In the genomic region with DNA sequence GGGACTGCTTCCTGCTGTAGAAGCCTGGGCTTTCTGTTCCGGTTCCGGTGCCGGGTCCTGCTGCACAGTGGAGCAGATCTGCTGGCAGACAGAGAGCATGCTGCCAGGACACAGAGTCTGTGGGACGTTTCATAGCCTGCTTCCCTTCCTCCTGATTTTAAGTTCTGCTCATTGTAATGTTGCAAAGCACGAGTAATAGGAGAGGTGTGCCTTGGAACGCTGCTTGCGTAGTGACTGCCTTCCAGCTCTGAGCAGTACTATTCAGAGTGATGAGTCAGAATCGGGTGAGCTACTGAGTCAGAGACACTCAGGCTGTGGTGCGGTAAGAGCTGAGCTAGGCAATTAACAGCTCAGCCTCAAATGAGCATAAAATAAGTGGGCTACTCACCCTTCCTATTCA, we compare ENCODE assay signal across 10 mouse cellular contexts. TPM values are rescaled to one million over a fixed set of nuclear protein-coding genes. Genes with fewer than 3 reads are reported as not detected.
DNase-seq lines count a peak whose midpoint lies in the region; ATAC-seq and TF ChIP-seq lines count a peak whose summit lies in the region.
"Had no signal": no experiment of that assay in that cellular context is flagged by ENCODE, and none has a peak within 500 bp of the region (broad histone marks: within the 10 kb centered on the region; RNA-seq: fewer than 3 reads in every experiment).

No protein-coding gene starts in this region.

- TF ChIP-seq POLR2A in myocyte (IDR thresholded peaks at IDR 0.05; ENCODE audit: insufficient read length, low read depth): no peak

- no peak for TF ChIP-seq CTCF in liver, embryonic 14.5 days (IDR thresholded peaks at IDR 0.05; ENCODE audit: low read depth)
- TF ChIP-seq CTCF in midbrain, postnatal 0 days (IDR thresholded peaks at IDR 0.05): no peak

- WGBS in liver, embryonic 14.5 days (ENCODE audit: insufficient replicate concordance): 62% methylated on average over 9 of the region's 9 CpGs
- 78% methylated on average over 9 of the region's 9 CpGs for WGBS in liver, embryonic 11.5 days
- WGBS in midbrain, postnatal 0 days: 92% methylated on average over 9 of the region's 9 CpGs

- no peaks in the 10 kb centered on the region for H3K9me3 ChIP-seq in liver, embryonic 14.5 days (ENCODE audit: control insufficient read depth, low read length)
- H3K9me3 ChIP-seq in liver, embryonic 11.5 days (ENCODE audit: control insufficient read depth, low read length): no peaks in the 10 kb centered on the region
- H3K9me3 ChIP-seq in midbrain, postnatal 0 days (ENCODE audit: low read length): no peaks in the 10 kb centered on the region
- H3K9me3 ChIP-seq: lung, embryonic 15.5 days had no signal

- H3K4me1 ChIP-seq in liver, embryonic 14.5 days (replicated peaks; ENCODE audit: control insufficient read depth in 2 of 2, insufficient read depth in 2 of 2, low read length in 1 of 2): no peaks in the 10 kb centered on the region
- H3K4me1 ChIP-seq in liver, embryonic 11.5 days (replicated peaks; ENCODE audit: control insufficient read depth, insufficient read depth, low read length): no peaks in the 10 kb centered on the region; the same call in 1 of the 2 replicates
- H3K4me1 ChIP-seq in midbrain, postnatal 0 days (ENCODE audit: insufficient read depth, low read length): no peaks in the 10 kb centered on the region

- H3K9ac ChIP-seq in liver, embryonic 14.5 days (replicated peaks): no peak overlapping the region
- no peak overlapping the region for H3K9ac ChIP-seq in liver, embryonic 11.5 days (ENCODE audit: low read depth, low read length)
- no peak overlapping the region for H3K9ac ChIP-seq in midbrain, postnatal 0 days (replicated peaks; ENCODE audit: low read length, poor library complexity, severe bottlenecking)
- H3K9ac ChIP-seq: hindbrain, embryonic 14.5 days; lung, embryonic 15.5 days had no signal

- H3K27me3 ChIP-seq in liver, embryonic 14.5 days (ENCODE audit: control insufficient read depth, insufficient read depth, low read length): no peaks in the 10 kb centered on the region
- no peaks in the 10 kb centered on the region for H3K27me3 ChIP-seq in liver, embryonic 11.5 days (replicated peaks; ENCODE audit: control insufficient read depth, insufficient read depth, low read length)
- no peaks in the 10 kb centered on the region for H3K27me3 ChIP-seq in myocyte (ENCODE audit: control insufficient read depth, insufficient read depth, insufficient read length)
- no peaks in the 10 kb centered on the region for H3K27me3 ChIP-seq in midbrain, postnatal 0 days (ENCODE audit: insufficient read depth, low read length)
- H3K27me3 ChIP-seq: lung, embryonic 15.5 days had no signal

- H3K27ac ChIP-seq in liver, embryonic 14.5 days: no peak overlapping the region
- no peak overlapping the region for H3K27ac ChIP-seq in liver, embryonic 11.5 days (ENCODE audit: low read depth, low read length)
- no peak overlapping the region for H3K27ac ChIP-seq in midbrain, postnatal 0 days (ENCODE audit: low read depth, low read length)
- H3K27ac ChIP-seq: hindbrain, embryonic 14.5 days; lung, embryonic 15.5 days had no signal

- H3ac ChIP-seq in myocyte (ENCODE audit: control insufficient read depth, insufficient read length): no peak overlapping the region

- no peak overlapping the region for H3K4me3 ChIP-seq in liver, embryonic 14.5 days (ENCODE audit: insufficient read depth in 1 of 2, low read depth in 2 of 2, low read length in 2 of 2)
- no peak overlapping the region for H3K4me3 ChIP-seq in liver, embryonic 11.5 days (ENCODE audit: low read depth, low read length)
- no peak overlapping the region for H3K4me3 ChIP-seq in myocyte
- H3K4me3 ChIP-seq in midbrain, postnatal 0 days (ENCODE audit: low read depth, low read length): no peak overlapping the region
- H3K4me3 ChIP-seq: lung, embryonic 15.5 days had no signal

- ATAC-seq in liver, embryonic 14.5 days (ENCODE audit: insufficient read depth): peak; percentile 60; the same call in 1 of the 2 replicates
- ATAC-seq in liver, embryonic 11.5 days (replicated peaks; ENCODE audit: low FRiP score): no peak
- ATAC-seq in activated CD4-positive, CD25-positive, alpha-beta regulatory T cell, adult 4 months: peak; percentile 64
- no peak for ATAC-seq in midbrain, postnatal 0 days (ENCODE audit: low FRiP score)

- peak in 1 of 3 experiments; percentile 26 for DNase-seq in liver, embryonic 14.5 days (ENCODE audit: low read depth in 3 of 3, low spot score in 3 of 3)
- DNase-seq in liver, embryonic 11.5 days (ENCODE audit: low spot score): no peak
- peak; percentile 55 to 60 for DNase-seq in frontal cortex, postnatal 36 days (ENCODE audit: low spot score in 2 of 2)
- DNase-seq in testis, postnatal 14 days (ENCODE audit: low spot score): no peak
- no peak for DNase-seq in midbrain, postnatal 0 days (ENCODE audit: low spot score)
- DNase-seq in cerebellum, adult 11-12 months: no peak

- no peaks in the 10 kb centered on the region for H3K36me3 ChIP-seq in liver, embryonic 14.5 days (replicated peaks; ENCODE audit: control insufficient read depth, insufficient read depth, low read depth)
- H3K36me3 ChIP-seq in liver, embryonic 11.5 days (ENCODE audit: control insufficient read depth, insufficient read depth, low read length): no peaks in the 10 kb centered on the region; the same call in 1 of the 2 replicates
- H3K36me3 ChIP-seq in myocyte (ENCODE audit: control insufficient read depth, insufficient read depth): peaks cover 6% of the 10 kb centered on the region
- no peaks in the 10 kb centered on the region for H3K36me3 ChIP-seq in midbrain, postnatal 0 days (ENCODE audit: insufficient read depth, low read length)
- H3K36me3 ChIP-seq: lung, embryonic 15.5 days had no signal

- TF ChIP-seq EP300 in liver, embryonic 14.5 days (IDR thresholded peaks at IDR 0.05; ENCODE audit: low read depth): no peak

- H3K79me2 ChIP-seq in myocyte (ENCODE audit: control insufficient read depth, insufficient read depth): no peaks in the 10 kb centered on the region

- H3K4me2 ChIP-seq in liver, embryonic 14.5 days (ENCODE audit: low read depth): no peak overlapping the region
- no peak overlapping the region for H3K4me2 ChIP-seq in liver, embryonic 11.5 days
- peak overlapping the region; percentile 76 for H3K4me2 ChIP-seq in myocyte (ENCODE audit: low read depth)
- no peak overlapping the region for H3K4me2 ChIP-seq in midbrain, postnatal 0 days (ENCODE audit: low read depth, low read length, poor library complexity, severe bottlenecking)
- H3K4me2 ChIP-seq: hindbrain, embryonic 14.5 days; lung, embryonic 15.5 days had no signal

TF ChIP-seq in myocyte, 11 proteins besides CTCF, POLR2A, EP300 and RAD21:
- TF ChIP-seq POLR2AphosphoS2 (IDR thresholded peaks at IDR 0.05; ENCODE audit: insufficient read length, low read depth) (no peak), MYOG (IDR thresholded peaks at IDR 0.05; ENCODE audit: control insufficient read depth in 1 of 3, insufficient read depth in 1 of 3, insufficient read length in 2 of 3, low read depth in 2 of 3) (peak in 1 of 3 experiments; percentile 40), MAX (IDR thresholded peaks at IDR 0.05; ENCODE audit: low read depth) (no peak), SRF (IDR thresholded peaks at IDR 0.05; ENCODE audit: control insufficient read depth, insufficient read length, low read depth) (no peak), MYOD1 (IDR thresholded peaks at IDR 0.05; ENCODE audit: control insufficient read depth in 1 of 3, insufficient read length in 2 of 3, low read depth in 2 of 3) (no peak)

RNA-seq across cellular contexts. Expression of a gene that starts 26.9 kb away (rescaled TPM):
- 0.74 and 1.2 TPM in 2 replicates for polyA plus RNA-seq in liver, embryonic 14.5 days (2012; rRNA removed)
- 3.0 and 3.2 TPM in 2 replicates for polyA plus RNA-seq in liver, embryonic 14.5 days (2014; fragmentation: Nextera tagmentation; extraction: Ambion mirVana)
- polyA plus RNA-seq in liver, embryonic 11.5 days (2014; fragmentation: Nextera tagmentation; extraction: Ambion mirVana): 4.2 and 5.0 TPM in 2 replicates
- polyA plus RNA-seq in activated CD4-positive, CD25-positive, alpha-beta regulatory T cell, adult 4 months (2017; shearing (Covaris generic)): 10 to 100 TPM; 21.1 to 21.5 TPM
- polyA plus RNA-seq in myocyte (2012; fragmentation: generic; extraction: Trizol): 6.2 TPM
- total RNA-seq in midbrain, postnatal 0 days (2014; rRNA removed): 33.6 and 34.0 TPM in 2 replicates
- 30.2 and 33.4 TPM in 2 replicates for polyA plus RNA-seq in midbrain, postnatal 0 days (2015; fragmentation: Nextera tagmentation; extraction: Ambion mirVana)

RNA-seq across cellular contexts. Expression of a gene that starts 56.0 kb away (rescaled TPM):
- polyA plus RNA-seq in liver, embryonic 14.5 days (2012; rRNA removed): 12.8 and 15.9 TPM in 2 replicates
- 37.2 and 41.1 TPM in 2 replicates for polyA plus RNA-seq in liver, embryonic 14.5 days (2014; fragmentation: Nextera tagmentation; extraction: Ambion mirVana)
- polyA plus RNA-seq in liver, embryonic 11.5 days (2014; fragmentation: Nextera tagmentation; extraction: Ambion mirVana): 52.3 and 56.5 TPM in 2 replicates
- 10 to 100 TPM; 14.8 to 15.7 TPM for polyA plus RNA-seq in activated CD4-positive, CD25-positive, alpha-beta regulatory T cell, adult 4 months (2017; shearing (Covaris generic))
- 6.6 TPM for polyA plus RNA-seq in myocyte (2012; fragmentation: generic; extraction: Trizol)
- total RNA-seq in midbrain, postnatal 0 days (2014; rRNA removed): 2.8 and 3.9 TPM in 2 replicates
- polyA plus RNA-seq in midbrain, postnatal 0 days (2015; fragmentation: Nextera tagmentation; extraction: Ambion mirVana): 2.2 and 2.5 TPM in 2 replicates

Comparison
In these comparisons a context has a peak if more than half of its experiments do, and no peak if none do; other contexts are left out.
1. ATAC-seq: peak in liver, embryonic 14.5 days (single experiment) and activated CD4-positive, CD25-positive, alpha-beta regulatory T cell, adult 4 months (single experiment); none in liver, embryonic 11.5 days (single experiment) and midbrain, postnatal 0 days (single experiment).
2. DNase-seq: peak in frontal cortex, postnatal 36 days (2 of 2); none in liver, embryonic 11.5 days (single experiment), testis, postnatal 14 days (single experiment), midbrain, postnatal 0 days (single experiment) and cerebellum, adult 11-12 months (single experiment).